Mouse (Mus musculus) ES-CJ7 (cell line): ENCODE results near the gene Exoc4.

Experiments
- DNase-seq: peaks from one replicate; pipeline ENCODE4 v3.0.0; 2011; ENCODE audit warnings: low read depth, low spot score

The Exoc4 gene

DNA sequence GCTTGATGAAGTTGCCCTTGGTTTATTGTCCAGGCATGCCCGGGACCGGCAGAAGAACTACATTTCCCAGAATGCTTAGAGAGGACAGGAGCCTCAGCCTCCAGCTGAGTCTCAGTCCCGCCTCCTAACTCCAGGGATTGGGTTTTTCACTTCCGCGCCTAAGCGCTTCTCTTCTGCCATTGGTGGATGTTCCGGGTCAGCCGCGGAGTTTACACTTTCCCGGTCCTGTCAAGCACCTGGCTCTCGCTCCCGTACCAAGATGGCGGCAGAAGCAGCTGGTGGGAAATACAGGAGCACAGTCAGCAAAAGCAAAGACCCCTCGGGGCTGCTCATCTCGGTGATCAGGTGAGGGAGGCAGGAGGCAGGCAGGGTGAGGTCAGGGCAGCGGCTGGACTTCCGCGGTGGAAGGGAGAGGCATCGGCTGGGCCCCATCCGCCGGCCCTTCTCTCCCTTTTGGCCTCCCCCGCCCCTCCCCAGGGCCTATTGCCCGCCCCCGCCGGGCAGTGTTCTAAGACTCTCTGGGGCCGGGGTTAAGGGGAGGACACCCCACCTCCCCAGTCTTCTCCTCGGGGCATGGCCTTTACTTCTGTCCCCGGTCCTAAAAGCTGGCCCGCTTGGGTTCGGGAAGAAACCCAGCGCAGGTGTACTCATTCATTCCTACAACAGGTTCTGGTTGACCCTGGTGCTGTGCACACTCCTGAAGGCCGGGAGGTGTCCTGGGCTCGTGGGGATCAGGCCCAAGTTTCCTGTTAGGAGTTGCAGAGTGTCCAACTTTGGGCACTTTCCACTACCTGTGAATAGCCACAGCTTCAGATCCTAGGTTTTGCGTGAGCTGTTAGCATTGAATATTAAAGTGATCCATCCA, at the start of gene Exoc4:
TSS of gene Exoc4 (plus strand) at position 192 of the 865 bp plus-strand sequence.
- peak; percentile 98 for DNase-seq

- no peak for DNase-seq
These were observed 30.1 kb upstream of the Exoc4 start for GRCm38 (mm10) chr6:33218780-33219179.

GRCm38 (mm10) chr6:33226700-33227099, 22.2 kb upstream of the Exoc4 start:
- DNase-seq, result no peak

GRCm38 (mm10) chr6:33227371-33227770, 21.5 kb upstream of the Exoc4 start:
- DNase-seq, result no peak

DNA sequence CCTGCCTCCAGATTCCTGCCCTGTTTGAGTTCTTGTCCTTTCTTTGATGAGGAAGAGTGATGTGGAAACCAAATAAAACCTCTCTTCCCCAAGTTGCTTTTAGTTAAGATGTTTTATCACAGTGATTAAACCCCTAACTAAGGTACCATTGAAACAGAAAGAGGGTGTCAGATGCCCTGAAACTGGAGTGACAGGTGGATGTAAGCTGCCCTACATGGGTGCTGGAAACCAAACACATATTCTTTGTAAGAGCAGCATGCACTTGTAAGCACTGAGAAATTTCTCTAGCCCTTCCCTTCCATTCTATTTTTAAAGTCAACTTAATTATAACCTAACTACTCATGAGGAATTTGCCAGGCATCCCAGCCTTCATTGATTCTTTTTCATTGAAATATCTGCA, 7.6 kb upstream of the Exoc4 start:
- no peak for DNase-seq

DNA sequence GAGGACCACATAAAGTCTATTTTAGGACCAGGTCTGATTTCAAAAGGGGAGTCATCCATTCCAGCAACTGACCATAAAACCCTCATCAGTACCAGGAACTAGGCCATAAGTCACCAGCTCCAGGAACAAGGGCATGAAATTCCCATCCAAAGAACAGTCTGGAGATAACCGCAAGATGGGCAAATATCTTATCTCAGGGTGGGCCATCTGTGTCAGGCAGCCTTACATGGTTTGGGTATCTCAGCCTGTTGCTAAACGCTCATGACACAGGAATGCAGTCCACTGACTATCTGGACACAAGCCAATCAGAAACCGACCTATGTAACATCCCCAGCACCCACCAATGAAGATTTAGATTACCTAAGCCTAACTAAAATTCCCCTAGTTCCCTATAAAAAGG, 4.3 kb upstream of the Exoc4 start:
- no peak for DNase-seq

- no peak for DNase-seq
These were observed 1.7 kb upstream of the Exoc4 start for GRCm38 (mm10) chr6:33247146-33247545.

DNA sequence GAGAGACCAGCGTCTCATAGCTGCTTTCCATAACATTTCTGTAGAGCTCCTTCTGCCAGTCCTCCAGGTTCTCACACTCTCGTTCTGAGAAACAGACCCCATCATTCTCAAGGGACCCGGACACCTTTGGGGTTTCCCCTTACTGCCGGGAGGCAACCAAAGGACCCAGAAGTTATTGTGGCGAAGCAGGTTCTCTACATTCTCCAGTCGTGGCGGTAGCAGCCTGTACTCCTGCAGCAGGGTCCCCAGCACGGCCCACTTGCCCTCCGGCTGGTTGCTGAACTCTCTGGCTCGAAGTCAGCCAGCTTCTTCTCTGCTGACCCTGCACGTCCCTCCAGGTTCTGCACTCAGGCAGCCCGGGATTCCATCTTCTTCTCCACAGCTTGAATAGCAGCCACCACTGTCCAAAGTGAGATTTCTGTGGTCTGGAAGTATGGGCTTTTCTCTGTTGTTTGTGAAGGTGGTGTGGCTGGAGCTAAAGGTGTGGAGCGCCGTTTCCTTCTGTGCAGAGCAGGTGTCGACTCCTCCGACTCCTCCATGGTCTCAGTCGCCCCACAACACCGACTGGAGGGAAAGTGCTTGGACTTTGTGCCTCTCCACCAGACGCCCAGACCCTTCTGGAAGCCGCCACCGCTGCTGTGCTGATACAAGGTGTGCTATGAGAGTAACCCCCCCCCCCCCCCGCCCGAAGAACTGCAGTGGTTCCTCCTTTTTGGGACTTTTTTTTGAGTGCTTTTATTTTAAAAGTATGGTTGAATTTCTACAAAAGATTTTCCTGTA, 1.1 kb upstream of the Exoc4 start:
- DNase-seq, result peak; percentile 21

GRCm38 (mm10) chr6:33256638-33257037, 7.8 kb downstream of the Exoc4 start:
- no peak for DNase-seq

GRCm38 (mm10) chr6:33257076-33257789, 8.3 kb downstream of the Exoc4 start:
- DNase-seq, result no peak

DNA sequence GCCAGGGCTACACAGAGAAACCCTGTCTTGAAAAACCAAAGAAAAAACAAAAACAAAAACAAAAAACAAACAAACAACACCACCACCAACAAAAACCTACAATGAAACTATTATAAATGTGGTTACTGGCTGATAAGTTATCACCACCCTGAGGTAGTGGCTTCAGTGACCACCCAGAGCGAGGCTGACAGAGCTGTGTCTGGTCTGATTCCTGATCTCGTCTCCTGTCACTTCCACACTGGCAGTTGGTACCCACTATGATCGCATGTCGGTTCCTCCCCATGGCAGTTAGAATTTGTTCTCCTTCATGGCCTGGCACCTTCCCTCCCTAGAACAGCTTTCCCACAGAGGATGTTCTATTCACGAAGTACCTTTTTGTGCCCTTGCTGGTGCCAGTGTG, 11.0 kb downstream of the Exoc4 start:
- no peak for DNase-seq

DNA sequence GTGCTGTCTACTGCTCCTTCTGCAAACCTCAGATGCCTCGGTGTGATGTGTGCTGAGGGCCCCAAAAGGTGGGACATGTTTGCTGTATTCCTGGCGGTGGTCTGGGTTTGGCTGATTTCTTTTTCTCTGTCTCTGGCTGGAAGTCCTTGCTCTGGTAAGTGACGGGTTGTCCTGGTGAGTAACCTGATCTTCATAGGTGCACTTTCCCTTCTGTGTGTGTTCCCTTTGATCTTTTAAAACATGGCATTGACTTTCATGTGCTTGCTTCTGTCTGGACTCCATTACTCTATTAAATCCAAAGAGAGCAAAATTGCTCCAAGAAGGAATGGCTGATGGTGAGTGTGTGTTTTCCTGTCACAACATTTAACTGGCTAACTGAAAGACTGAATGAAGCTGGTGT, 12.7 kb downstream of the Exoc4 start:
- DNase-seq, result no peak

GRCm38 (mm10) chr6:33263950-33264349, 15.1 kb downstream of the Exoc4 start:
- DNase-seq, result no peak

DNA sequence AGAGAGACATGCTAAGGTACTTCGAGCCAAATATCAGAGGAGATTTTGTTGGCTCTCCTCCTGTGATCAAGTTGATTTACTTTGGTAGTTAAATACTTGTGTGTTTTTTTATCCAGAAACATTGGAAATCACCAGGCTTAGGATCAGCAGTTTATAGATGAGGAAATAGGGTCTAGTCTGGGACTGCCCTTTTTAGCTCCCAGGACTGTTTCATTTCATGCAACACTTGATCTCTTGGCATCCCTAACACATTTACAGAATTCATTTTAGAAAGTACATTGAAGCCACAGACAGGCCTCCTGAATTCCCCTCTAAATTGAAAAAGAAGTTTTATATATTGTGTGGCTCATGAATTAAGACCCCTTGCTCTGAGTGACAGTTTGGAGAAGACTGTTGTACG, 15.5 kb downstream of the Exoc4 start:
- no peak for DNase-seq

- peak; percentile 57 for DNase-seq
These were observed 18.7 kb downstream of the Exoc4 start for GRCm38 (mm10) chr6:33267571-33267970.

DNA sequence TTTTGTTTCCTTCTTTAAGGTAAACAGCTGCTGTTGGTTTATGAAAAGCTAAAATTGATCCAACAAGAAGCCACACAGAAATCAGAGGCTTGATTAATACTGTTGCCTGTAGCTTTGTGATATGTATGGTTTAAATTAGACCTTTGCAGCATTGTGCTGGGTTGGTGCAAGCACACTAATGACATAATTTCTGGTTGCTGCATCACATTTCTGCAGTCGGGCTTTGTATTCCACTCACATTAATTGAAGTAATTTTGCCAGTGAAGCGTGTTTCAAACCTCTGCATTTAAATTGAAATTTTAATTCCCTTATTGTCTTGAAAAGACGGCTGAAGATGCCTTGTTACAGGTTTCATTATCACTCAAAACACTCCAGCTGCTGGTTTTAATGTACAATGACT, 34.6 kb downstream of the Exoc4 start:
- DNase-seq, result no peak

GRCm38 (mm10) chr6:33283936-33284335, 35.1 kb downstream of the Exoc4 start:
- no peak for DNase-seq

DNA sequence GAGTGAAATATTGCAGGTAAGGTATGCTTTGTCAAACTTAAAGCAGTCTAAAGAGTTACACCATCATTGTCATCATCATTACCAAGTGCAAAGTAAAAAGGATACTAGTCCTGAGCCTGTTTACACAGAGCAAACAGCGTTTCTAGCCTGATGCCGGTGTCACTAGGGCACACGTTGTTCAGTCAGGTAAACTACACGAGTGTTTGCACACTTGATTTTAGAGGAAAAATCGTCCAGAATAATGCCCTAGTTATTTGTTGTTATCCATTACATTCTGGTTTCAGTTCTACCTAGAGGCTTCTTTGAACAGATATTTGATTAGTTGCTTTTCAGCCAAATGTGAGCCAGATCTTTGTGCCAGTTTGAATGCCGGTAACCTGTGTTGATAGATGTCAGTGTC, 37.5 kb downstream of the Exoc4 start:
- no peak for DNase-seq

GRCm38 (mm10) chr6:33294626-33295025, 45.7 kb downstream of the Exoc4 start:
- no peak for DNase-seq

- peak; percentile 26 for DNase-seq
These were observed 48.7 kb downstream of the Exoc4 start for GRCm38 (mm10) chr6:33297566-33297965.

GRCm38 (mm10) chr6:33298768-33299167, 49.9 kb downstream of the Exoc4 start:
- DNase-seq, result no peak

- DNase-seq, result no peak
These were observed 57.1 kb downstream of the Exoc4 start for GRCm38 (mm10) chr6:33305996-33306395.
